15 mouse cellular contexts compared by ENCODE assay signal in genomic region chr2:166457381-166458172, GRCm38 (mm10).
DNase-seq lines count a peak whose midpoint lies in the region; ATAC-seq and TF ChIP-seq lines count a peak whose summit lies in the region.
"Had no signal": no experiment of that assay in that cellular context is flagged by ENCODE, and none has a peak within 500 bp of the region (broad histone marks: within the 10 kb centered on the region; RNA-seq: fewer than 3 reads in every experiment).

No protein-coding gene starts in this region.

- peak overlapping the region; percentile 46 for H3K4me2 ChIP-seq in lung, embryonic 16.5 days (ENCODE audit: low read depth, low read length)
- peak overlapping the region; percentile 47 for H3K4me2 ChIP-seq in CH12.LX (ENCODE audit: insufficient read depth, low read depth, poor library complexity, severe bottlenecking)
- H3K4me2 ChIP-seq in embryonic facial prominence, embryonic 13.5 days: 0 out of 2 replicates have a peak overlapping the region, but pooled peaks have one; percentile 7
- H3K4me2 ChIP-seq: heart, embryonic 12.5 days had no signal

- H3K27me3 ChIP-seq in lung, embryonic 16.5 days (ENCODE audit: control insufficient read depth, insufficient read depth, low read depth, low read length): no peaks in the 10 kb centered on the region
- no peaks in the 10 kb centered on the region for H3K27me3 ChIP-seq in CH12.LX (replicated peaks)
- H3K27me3 ChIP-seq in embryonic facial prominence, embryonic 13.5 days: no peaks in the 10 kb centered on the region
- H3K27me3 ChIP-seq: heart, embryonic 12.5 days had no signal

- peak overlapping the region; percentile 19; the same call in 1 of the 2 replicates for H3K4me3 ChIP-seq in lung, embryonic 16.5 days (ENCODE audit: low read length)
- no peak overlapping the region for H3K4me3 ChIP-seq in CH12.LX (replicated peaks in 1 of 3; ENCODE audit: low read depth in 2 of 3, low read length in 2 of 3, poor library complexity in 1 of 3)
- H3K4me3 ChIP-seq in embryonic facial prominence, embryonic 13.5 days: no peak overlapping the region
- H3K4me3 ChIP-seq: gastrocnemius, adult 2 months; heart, embryonic 12.5 days had no signal

- TF ChIP-seq RAD21 in CH12.LX (IDR thresholded peaks at IDR 0.05; ENCODE audit: low read depth, low read length): no peak

- peak; percentile 73 for ATAC-seq in lung, embryonic 16.5 days (ENCODE audit: low read depth)
- no peak for ATAC-seq in embryonic facial prominence, embryonic 13.5 days (ENCODE audit: insufficient number of reproducible peaks, insufficient read depth, low FRiP score, low TSS enrichment, low read depth)
- ATAC-seq in monocyte, adult 5-6 weeks (replicated peaks; ENCODE audit: insufficient number of reproducible peaks, low FRiP score, low TSS enrichment, poor library complexity, severe bottlenecking): 0 out of 2 replicates have a peak, but pooled peaks have one; percentile 40
- ATAC-seq: hindbrain, postnatal 0 days had no signal

- no peaks in the 10 kb centered on the region for H3K36me3 ChIP-seq in lung, embryonic 16.5 days (ENCODE audit: control insufficient read depth, insufficient read depth, low read length)
- H3K36me3 ChIP-seq in CH12.LX (replicated peaks in 1 of 2; ENCODE audit: control insufficient read depth in 1 of 2, insufficient read depth in 1 of 2, low read length in 1 of 2): no peaks in the 10 kb centered on the region
- H3K36me3 ChIP-seq in embryonic facial prominence, embryonic 13.5 days: no peaks in the 10 kb centered on the region
- H3K36me3 ChIP-seq: heart, embryonic 12.5 days had no signal

- TF ChIP-seq EP300 in CH12.LX (IDR thresholded peaks at IDR 0.05; ENCODE audit: low read length): peak; percentile 44

- dilution Hi-C loops in CH12.LX (cut with MboI; ENCODE audit: extremely low pct_ligation_motif_present, extremely low pct_unique_long_range_greater_than_20kb, low sequenced_read_pairs): no loop called here

- 16% methylated on average over 16 of the region's 16 CpGs for WGBS in lung, embryonic 16.5 days
- 40% methylated on average over 16 of the region's 16 CpGs for WGBS in embryonic facial prominence, embryonic 13.5 days

- peak overlapping the region; percentile 53 for H3K27ac ChIP-seq in lung, embryonic 16.5 days (ENCODE audit: low read length)
- no peak overlapping the region for H3K27ac ChIP-seq in CH12.LX (ENCODE audit: insufficient read depth, low read depth)
- peak overlapping the region; percentile 76 for H3K27ac ChIP-seq in embryonic facial prominence, embryonic 13.5 days
- H3K27ac ChIP-seq: gastrocnemius, adult 2 months; hindbrain, postnatal 0 days; liver, embryonic 14.5 days had no signal

- TF ChIP-seq CTCF in CH12.LX (conservative IDR thresholded peaks at IDR 0.05 in 1 of 2, IDR thresholded peaks at IDR 0.05 in 1 of 2; ENCODE audit: low read depth in 2 of 2, low read length in 2 of 2): no peak

- DNase-seq in lung, postnatal 14 days: no peak
- DNase-seq in CH12.LX (ENCODE audit: extremely low read depth): peak; percentile 84
- no peak for DNase-seq in left cerebral cortex, adult 9 months (ENCODE audit: low spot score in 2 of 2)
- DNase-seq in frontal cortex, postnatal 14 days (ENCODE audit: low spot score in 2 of 2): no peak
- DNase-seq in frontal cortex, postnatal 25 days (ENCODE audit: low spot score in 2 of 2): no peak
- DNase-seq: adrenal gland, adult 8-10 months; cerebellum, adult 2 months; gastrocnemius, adult 2 months; retina, postnatal 1 day had no signal

- no peaks in the 10 kb centered on the region for H3K9me3 ChIP-seq in lung, embryonic 16.5 days (ENCODE audit: control insufficient read depth, low read length)
- H3K9me3 ChIP-seq in CH12.LX (replicated peaks; ENCODE audit: low read length): no peaks in the 10 kb centered on the region
- no peaks in the 10 kb centered on the region for H3K9me3 ChIP-seq in embryonic facial prominence, embryonic 13.5 days
- H3K9me3 ChIP-seq: heart, embryonic 12.5 days had no signal

- H3K4me1 ChIP-seq in lung, embryonic 16.5 days (replicated peaks; ENCODE audit: control insufficient read depth, insufficient read depth, low read length): peaks cover 15% of the 10 kb centered on the region
- H3K4me1 ChIP-seq in CH12.LX (ENCODE audit: control insufficient read depth in 1 of 2, insufficient read depth in 2 of 2): peaks cover 4 to 28% of the 10 kb centered on the region in 2 experiments; a peak in 3 of 4 replicates
- H3K4me1 ChIP-seq in embryonic facial prominence, embryonic 13.5 days: peaks cover 67% of the 10 kb centered on the region

- no peaks in the 10 kb centered on the region for H3K79me2 ChIP-seq in CH12.LX (replicated peaks; ENCODE audit: control insufficient read depth, extremely low read depth, insufficient read depth, poor library complexity, severe bottlenecking)

- H3K9ac ChIP-seq in lung, embryonic 16.5 days (ENCODE audit: low read length): no peak overlapping the region
- no peak overlapping the region for H3K9ac ChIP-seq in CH12.LX (ENCODE audit: insufficient read depth, low read depth)
- no peak overlapping the region for H3K9ac ChIP-seq in embryonic facial prominence, embryonic 13.5 days
- H3K9ac ChIP-seq: heart, embryonic 12.5 days; liver, embryonic 14.5 days had no signal

- in situ Hi-C loops in CH12.LX (cut with MboI; ENCODE audit: low pct_ligation_motif_present, low pct_unique_long_range_greater_than_20kb, low sequenced_read_pairs): no loop called here

- no peak for TF ChIP-seq POLR2A in CH12.LX (IDR thresholded peaks at IDR 0.05; ENCODE audit: low read depth, low read length)

TF ChIP-seq in CH12.LX, 34 proteins besides CTCF, POLR2A, EP300 and RAD21:
- TF ChIP-seq SMC3 (IDR thresholded peaks at IDR 0.05; ENCODE audit: low read depth, low read length) (no peak), IRF4 (IDR thresholded peaks at IDR 0.05; ENCODE audit: low read depth, low read length) (peak; percentile 71), MAZ (IDR thresholded peaks at IDR 0.05; ENCODE audit: low read depth, low read length) (0 out of 2 replicates have a peak, but pooled peaks have one; percentile 16), USF1 (IDR thresholded peaks at IDR 0.05; ENCODE audit: low read depth, low read length) (no peak), USF2 (conservative IDR thresholded peaks at IDR 0.05; ENCODE audit: low read depth, low read length) (no peak), ETS1 (conservative IDR thresholded peaks at IDR 0.05; ENCODE audit: low read depth, low read length) (0 out of 2 replicates have a peak, but pooled peaks have one; percentile 16), HCFC1 (IDR thresholded peaks at IDR 0.05; ENCODE audit: low read depth, low read length) (no peak), MEF2A (IDR thresholded peaks at IDR 0.05; ENCODE audit: borderline replicate concordance, low read depth, low read length) (peak; percentile 51; the same call in 1 of the 2 replicates), ZNF384 (IDR thresholded peaks at IDR 0.05; ENCODE audit: low read depth, low read length) (no peak), ELF1 (IDR thresholded peaks at IDR 0.05; ENCODE audit: low read depth, low read length) (no peak), MYC (IDR thresholded peaks at IDR 0.05; ENCODE audit: low read depth, low read length) (no peak), BHLHE40 (IDR thresholded peaks at IDR 0.05; ENCODE audit: low read depth, low read length) (peak; percentile 43; the same call in 1 of the 2 replicates), PAX5 (IDR thresholded peaks at IDR 0.05; ENCODE audit: low read length) (no peak)
